Mouse (Mus musculus) lung, embryonic 14.5 days (tissue): ENCODE measurements at regions not wholly inside any gene's neighbourhood (a gene's known extent, or its start where the extent isn't known, plus 50 kb on each side); places are given as distances from the start of the nearest gene placed in this dataset.

Experiments
- ATAC-seq: fragments of 200-750 bp; cut with Nextera tagmentation; 2 replicates; pipeline ENCODE4 v1.8.0; 2017; ENCODE audit warnings: mild to moderate bottlenecking, moderate TSS enrichment, moderate library complexity; ENCODE audit not compliant: insufficient read depth
- DNase-seq: peaks from one replicate; pipeline ENCODE4 v3.0.0-alpha.2; 2015
- H3K27ac ChIP-seq: fragments of 300-500 bp; sonication (generic); 2 replicates; pipeline ENCODE4 v1.5.1; 2014; ENCODE audit warnings: low read depth, mild to moderate bottlenecking, moderate library complexity
- H3K27me3 ChIP-seq: fragments of 300-500 bp; sonication (generic); 2 replicates; pipeline ENCODE4 v1.6.1; 2014; ENCODE audit warnings: low read length, control low read depth; ENCODE audit not compliant: insufficient read depth
- H3K36me3 ChIP-seq: fragments of 300-500 bp; sonication (generic); 2 replicates; pipeline ENCODE4 v1.6.1; 2014; ENCODE audit warnings: control low read depth; ENCODE audit not compliant: insufficient read depth
- H3K4me1 ChIP-seq: fragments of 300-500 bp; sonication (generic); 2 replicates; pipeline ENCODE4 v1.6.1; 2014; ENCODE audit warnings: antibody characterized with exemption, control low read depth; ENCODE audit not compliant: insufficient read depth
- H3K4me2 ChIP-seq: fragments of 300-500 bp; sonication (generic); 2 replicates; pipeline ENCODE4 v1.6.1; 2014; ENCODE audit warnings: mild to moderate bottlenecking
- H3K4me3 ChIP-seq: fragments of 300-500 bp; sonication (generic); 2 replicates; pipeline ENCODE4 v1.5.1; 2014; ENCODE audit warnings: low read depth, low read length
- H3K9ac ChIP-seq: fragments of 300-500 bp; sonication (generic); 2 replicates; pipeline ENCODE4 v1.6.1; 2014
- H3K9me3 ChIP-seq: fragments of 300-500 bp; sonication (generic); 2 replicates; pipeline ENCODE4 v1.6.1; 2016; ENCODE audit warnings: low read depth, low read length, control low read depth
- CTCF ChIP-seq: IDR thresholded peaks from 2 replicates; pipeline ENCODE4 v1.5.1; 2016; ENCODE audit warnings: antibody characterized with exemption, low read depth
- WGBS: fragments of 180-500 bp; shearing (Covaris S2); extraction: QIAGEN DNeasy Blood & Tissue Kit; methylation state at CpG from one replicate; pipeline ENCODE4 v1.1.7; 2014; 5-methylcytosine and 5-hydroxymethylcytosine counted together

DNA sequence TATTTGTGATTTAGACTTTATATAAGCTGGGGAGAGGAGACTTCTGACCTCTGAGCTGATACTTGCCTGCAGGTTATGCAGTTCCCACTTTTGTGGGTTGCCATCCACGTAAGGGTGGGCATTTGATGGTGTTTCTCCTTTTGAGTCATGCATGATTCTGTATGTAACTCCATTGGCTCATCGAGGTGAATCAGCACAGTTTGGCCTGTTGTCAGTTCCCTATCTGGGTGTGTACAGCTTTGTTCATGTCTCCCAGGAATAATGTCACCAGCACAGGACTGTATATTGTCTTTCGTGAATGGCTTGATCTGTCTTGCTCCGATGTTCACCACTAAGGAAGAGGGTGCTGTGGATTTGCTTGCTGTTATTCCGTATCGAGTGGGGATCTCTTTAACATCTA is 229.6 kb upstream of the Pgrmc2 start:
- TF ChIP-seq CTCF, result no peak
- Histone ChIP-seq H3K9ac (no peak overlapping the region), H3K27me3 (no peaks in the 10 kb centered on the region), H3K4me3 (no peak overlapping the region), H3K27ac (no peak overlapping the region), H3K9me3 (no peaks in the 10 kb centered on the region), H3K36me3 (no peaks in the 10 kb centered on the region), H3K4me2 (no peak overlapping the region), H3K4me1 (no peaks in the 10 kb centered on the region)
- DNase-seq (no peak), ATAC-seq (no peak)
- 86% methylated on average over 6 of the region's 6 CpGs for WGBS

DNA sequence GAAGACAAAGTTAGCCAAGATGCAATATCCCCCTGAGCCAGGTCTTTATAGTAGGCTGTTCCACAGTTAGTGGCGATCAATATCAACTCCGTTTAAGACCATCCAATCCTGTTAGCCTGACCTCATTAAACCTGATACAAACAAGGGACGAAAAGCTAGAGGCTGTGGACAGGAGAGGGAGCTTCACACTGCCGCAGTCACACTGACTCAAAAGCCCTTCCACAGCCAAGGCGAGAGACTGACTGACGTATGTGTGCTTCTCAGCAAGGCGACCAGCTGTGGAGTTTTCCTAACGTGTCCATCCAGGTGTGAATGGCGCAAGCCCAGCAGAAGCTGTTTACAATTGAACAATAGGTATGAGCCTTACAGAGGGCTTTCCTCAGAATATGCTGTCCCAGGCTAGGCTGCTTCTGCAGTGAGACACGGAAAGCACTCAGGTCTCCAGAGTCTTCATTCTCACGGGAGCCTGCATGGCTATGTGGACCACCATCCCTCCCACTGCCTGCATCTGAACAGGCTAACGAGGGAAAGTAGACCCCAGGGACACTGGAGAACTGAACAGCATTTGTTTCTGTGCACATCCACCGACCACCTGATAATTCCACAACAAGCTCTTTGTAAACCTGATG is 224.7 kb upstream of the Pgrmc2 start:
- Histone ChIP-seq H3K4me2 (no peak overlapping the region), H3K4me1 (no peaks in the 10 kb centered on the region), H3K27me3 (no peaks in the 10 kb centered on the region), H3K36me3 (no peaks in the 10 kb centered on the region), H3K27ac (no peak overlapping the region), H3K4me3 (no peak overlapping the region), H3K9ac (no peak overlapping the region), H3K9me3 (no peaks in the 10 kb centered on the region)
- WGBS, result 71% methylated on average over 13 of the region's 13 CpGs
- ATAC-seq, result no peak
- no peak for DNase-seq
- no peak for TF ChIP-seq CTCF

GRCm38 (mm10) chr3:41302805-41303204 is 220.0 kb upstream of the Pgrmc2 start:
- TF ChIP-seq CTCF, result no peak
- H3K27ac ChIP-seq, result no peak overlapping the region
- DNase-seq (no peak), ATAC-seq (no peak)
- no peak overlapping the region for H3K9ac ChIP-seq
- no peaks in the 10 kb centered on the region for H3K4me1 ChIP-seq
- H3K4me3 ChIP-seq, result no peak overlapping the region
- H3K4me2 ChIP-seq, result no peak overlapping the region
- 68% methylated on average over 3 of the region's 3 CpGs for WGBS
- no peaks in the 10 kb centered on the region for H3K27me3 ChIP-seq
- H3K36me3 ChIP-seq, result no peaks in the 10 kb centered on the region
- no peaks in the 10 kb centered on the region for H3K9me3 ChIP-seq

GRCm38 (mm10) chr3:41298776-41299175 is 215.9 kb upstream of the Pgrmc2 start:
- Histone ChIP-seq H3K27ac (no peak overlapping the region), H3K4me3 (no peak overlapping the region), H3K27me3 (no peaks in the 10 kb centered on the region), H3K36me3 (no peaks in the 10 kb centered on the region), H3K9ac (no peak overlapping the region), H3K9me3 (no peaks in the 10 kb centered on the region), H3K4me1 (peaks cover 10% of the 10 kb centered on the region), H3K4me2 (no peak overlapping the region)
- no peak for TF ChIP-seq CTCF
- WGBS, result 44% methylated on average over 4 of the region's 4 CpGs
- DNase-seq, result peak; percentile 39
- no peak for ATAC-seq

DNA sequence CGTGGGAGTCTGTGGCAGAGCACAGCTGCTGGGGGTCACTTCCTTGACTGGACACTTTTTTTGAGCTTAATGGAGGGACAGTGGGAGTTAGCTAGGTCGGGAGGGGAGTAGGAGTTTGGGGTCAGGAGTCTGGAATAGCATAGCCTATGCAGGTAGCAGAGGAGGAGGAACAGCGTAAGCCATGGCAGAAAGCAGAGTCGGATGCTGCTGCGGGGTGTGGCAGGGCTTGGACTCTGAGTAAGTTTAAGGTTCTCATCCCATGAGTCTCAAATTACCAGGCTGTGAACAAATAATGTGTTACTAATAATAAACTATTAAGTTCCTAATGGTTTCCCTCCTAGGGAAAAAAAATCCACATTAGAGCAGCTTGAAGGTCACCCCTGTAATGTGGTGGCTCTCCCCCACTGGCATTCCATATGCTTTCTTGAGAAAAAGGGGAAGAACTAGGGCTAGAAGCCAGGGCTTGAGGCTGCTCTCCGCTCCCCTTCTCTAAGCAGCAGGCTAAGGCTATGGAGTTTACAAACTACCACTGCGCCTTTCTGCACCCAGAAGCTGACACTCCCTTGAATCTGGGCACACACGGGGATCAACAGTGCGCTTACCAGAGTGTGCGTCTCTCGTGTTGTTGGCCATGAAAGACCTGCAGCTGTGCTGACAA is 213.4 kb upstream of the Pgrmc2 start:
- H3K9ac ChIP-seq, result no peak overlapping the region
- H3K4me3 ChIP-seq, result no peak overlapping the region
- no peak overlapping the region for H3K4me2 ChIP-seq
- no peaks in the 10 kb centered on the region for H3K27me3 ChIP-seq
- DNase-seq, result peak; percentile 37
- peaks cover 10% of the 10 kb centered on the region for H3K4me1 ChIP-seq
- H3K36me3 ChIP-seq, result no peaks in the 10 kb centered on the region
- no peak for TF ChIP-seq CTCF
- no peak overlapping the region for H3K27ac ChIP-seq
- 64% methylated on average over 11 of the region's 11 CpGs for WGBS
- 0 out of 2 replicates have a peak, but pooled peaks have one; percentile 20 for ATAC-seq
- no peaks in the 10 kb centered on the region for H3K9me3 ChIP-seq

GRCm38 (mm10) chr3:41295150-41295549 is 212.3 kb upstream of the Pgrmc2 start:
- no peak for TF ChIP-seq CTCF
- H3K27ac ChIP-seq, result no peak overlapping the region
- peaks cover 19% of the 10 kb centered on the region for H3K4me1 ChIP-seq
- ATAC-seq (peak; percentile 85), DNase-seq (peak; percentile 84)
- H3K36me3 ChIP-seq, result no peaks in the 10 kb centered on the region
- H3K4me3 ChIP-seq, result no peak overlapping the region
- 29% methylated on average over 8 of the region's 8 CpGs for WGBS
- no peaks in the 10 kb centered on the region for H3K27me3 ChIP-seq
- H3K4me2 ChIP-seq, result no peak overlapping the region
- H3K9ac ChIP-seq, result no peak overlapping the region
- H3K9me3 ChIP-seq, result no peaks in the 10 kb centered on the region

DNA sequence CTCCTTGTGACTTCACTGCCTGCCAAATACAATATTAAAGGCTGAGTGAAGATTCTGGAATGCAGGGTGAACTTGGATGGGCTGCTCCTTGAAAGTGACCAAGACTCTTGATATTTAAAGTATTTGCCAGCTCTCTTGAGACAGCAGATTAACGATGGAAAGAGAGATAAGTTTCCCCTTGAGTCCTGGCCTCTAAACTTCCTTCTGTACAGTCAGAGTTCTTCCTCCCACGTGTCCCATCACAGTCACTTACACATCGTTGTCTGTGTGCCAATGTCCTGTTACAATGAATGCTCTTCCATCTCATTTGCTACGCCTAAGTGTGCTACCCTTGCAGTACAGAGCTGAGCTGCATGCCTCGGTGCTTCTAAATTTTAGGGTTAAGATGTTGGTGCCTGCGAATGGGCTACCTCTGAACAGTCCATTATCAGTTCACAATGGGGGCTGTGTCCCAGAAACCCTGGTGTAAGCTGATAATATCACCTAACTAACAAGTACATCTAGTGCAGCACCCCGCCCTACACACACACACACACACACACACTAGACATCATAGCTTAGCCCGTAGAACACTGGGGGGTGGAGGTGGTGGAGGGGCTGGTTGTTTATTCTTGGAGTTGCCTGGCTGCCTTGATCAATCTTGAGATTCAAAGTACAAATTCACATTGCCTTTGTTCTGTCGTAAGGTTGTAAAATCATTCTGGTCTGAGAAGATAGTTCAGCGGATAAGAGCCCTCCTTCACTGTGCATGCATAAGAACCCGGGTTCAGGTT is 207.9 kb upstream of the Pgrmc2 start:
- no peaks in the 10 kb centered on the region for H3K9me3 ChIP-seq
- H3K4me3 ChIP-seq, result no peak overlapping the region
- no peak overlapping the region for H3K4me2 ChIP-seq
- 40% methylated on average over 11 of the region's 11 CpGs for WGBS
- H3K9ac ChIP-seq, result no peak overlapping the region
- ATAC-seq (peak; percentile 52; the same call in 1 of the 2 replicates), DNase-seq (peak; percentile 65)
- no peaks in the 10 kb centered on the region for H3K27me3 ChIP-seq
- peaks cover 10% of the 10 kb centered on the region for H3K4me1 ChIP-seq
- H3K36me3 ChIP-seq, result no peaks in the 10 kb centered on the region
- TF ChIP-seq CTCF, result no peak
- no peak overlapping the region for H3K27ac ChIP-seq
